Mouse (Mus musculus): ENCODE results near the gene Med28.

GRCm38 (mm10) chr5:45514599-45514998 is 5.4 kb upstream of the Med28 start:
- TF ChIP-seq POLR2A (IDR thresholded peaks at IDR 0.05; ENCODE audit: low read depth, low read length) (no peak), CTCF (IDR thresholded peaks at IDR 0.05; ENCODE audit: extremely low read depth, insufficient read depth, insufficient read length, insufficient replicate concordance) (no peak)
